Mouse (Mus musculus): Measurements from ENCODE around the gene 1700123O20Rik. TPM values are rescaled to one million over a fixed set of nuclear protein-coding genes. Genes with fewer than 3 reads are reported as not detected.

1700123O20Rik gene
- total RNA-seq, 1 experiment from 2014 or later: 39.9 TPM

- no peak for DNase-seq
Measured at GRCm38 (mm10) chr14:54727565-54727964, 41.5 kb downstream of the 1700123O20Rik start.

GRCm38 (mm10) chr14:54728823-54729653 lies 43.0 kb downstream of the 1700123O20Rik start:
- no peak for DNase-seq

GRCm38 (mm10) chr14:54730305-54730704 lies 44.3 kb downstream of the 1700123O20Rik start:
- DNase-seq: no peak

GRCm38 (mm10) chr14:54732206-54732605 lies 46.2 kb downstream of the 1700123O20Rik start:
- DNase-seq: no peak

- DNase-seq: no peak
Measured at GRCm38 (mm10) chr14:54734004-54734403, 48.0 kb downstream of the 1700123O20Rik start.

- DNase-seq: no peak
Measured at GRCm38 (mm10) chr14:54735221-54735620, 49.2 kb downstream of the 1700123O20Rik start.

- DNase-seq: no peak
Measured at GRCm38 (mm10) chr14:54736555-54737552, 50.8 kb downstream of the 1700123O20Rik start.

GRCm38 (mm10) chr14:54737634-54738033 lies 51.6 kb downstream of the 1700123O20Rik start:
- no peak for DNase-seq

Small RNAs within 50 kb of the gene (microRNA-seq; reads per million reads assigned to microRNA genes)
- 0 to 0.34 reads per million in 2 experiments for gene Mir6948

Other genes starting within 250 kb of the 1700123O20Rik start
- gene Lrp10, start 222.1 kb upstream of the 1700123O20Rik start, total RNA-seq (2021): 109 and 130 TPM in 2 replicates
- gene Rem2, start 210.1 kb upstream of the 1700123O20Rik start, total RNA-seq (2021): 0.64 and 0.67 TPM in 2 replicates
- 46.6 and 48.6 TPM in 2 replicates for gene Prmt5, start 168.7 kb upstream of the 1700123O20Rik start, total RNA-seq (2021)
- 29.5 and 32.5 TPM in 2 replicates for gene Haus4, start 131.6 kb upstream of the 1700123O20Rik start, total RNA-seq (2021)
- gene Ajuba, start 108.7 kb upstream of the 1700123O20Rik start, total RNA-seq (2021): 19.6 and 24.2 TPM in 2 replicates
- 7.9 and 12.2 TPM in 2 replicates for gene 4931414P19Rik, start 80.2 kb upstream of the 1700123O20Rik start, total RNA-seq (2021)
- gene Psmb5, start 68.2 kb upstream of the 1700123O20Rik start, total RNA-seq (2021): 360 and 367 TPM in 2 replicates
- not detected in 2 replicates for gene Psmb11, start 64.8 kb upstream of the 1700123O20Rik start, total RNA-seq (2021)
- not detected in 2 replicates for gene Gm17606, start 45.3 kb upstream of the 1700123O20Rik start, total RNA-seq (2021)
- gene Cdh24, start 44.9 kb upstream of the 1700123O20Rik start, total RNA-seq (2021): 1.4 and 1.6 TPM in 2 replicates
- gene Acin1, start 715 bp downstream of the 1700123O20Rik start, total RNA-seq (2021): 233 and 235 TPM in 2 replicates
- not detected in 2 replicates for gene Gm29776, start 12.6 kb downstream of the 1700123O20Rik start, total RNA-seq (2021)
- gene Cebpe, start 26.0 kb downstream of the 1700123O20Rik start, total RNA-seq (2021): not detected in 2 replicates
- 58.4 and 64.6 TPM in 2 replicates for gene Slc7a8, start 95.7 kb downstream of the 1700123O20Rik start, total RNA-seq (2021)
- 1.2 TPM in 1 of 2 replicates, not detected in the other for gene Rnf212b, start 127.9 kb downstream of the 1700123O20Rik start, total RNA-seq (2021)
- 14.8 and 19.0 TPM in 2 replicates for gene Homez, start 184.7 kb downstream of the 1700123O20Rik start, total RNA-seq (2021)
- gene Ppp1r3e, start 191.3 kb downstream of the 1700123O20Rik start, total RNA-seq (2021): 19.3 and 23.8 TPM in 2 replicates
- 50.0 and 62.2 TPM in 2 replicates for gene Bcl2l2, start 197.2 kb downstream of the 1700123O20Rik start, total RNA-seq (2021)
- 10.0 TPM in 1 of 2 replicates, not detected in the other for gene Gm20521, start 197.2 kb downstream of the 1700123O20Rik start, total RNA-seq (2021)
- 195 and 256 TPM in 2 replicates for gene Pabpn1, start 206.3 kb downstream of the 1700123O20Rik start, total RNA-seq (2021)
- gene Slc22a17, start 226.9 kb downstream of the 1700123O20Rik start, total RNA-seq (2021): 32.9 and 41.6 TPM in 2 replicates
- gene Efs, start 239.9 kb downstream of the 1700123O20Rik start, total RNA-seq (2021): 2.6 and 3.6 TPM in 2 replicates
- gene Il25, start 246.5 kb downstream of the 1700123O20Rik start, total RNA-seq (2021): not detected in 2 replicates